ENCODE assay signal across 15 mouse cellular contexts in genomic region chr15:59945208-59945607, GRCm38 (mm10).
DNase-seq lines count a peak whose midpoint lies in the region; ATAC-seq lines count a peak whose summit lies in the region.
"Had no signal": no experiment of that assay in that cellular context is flagged by ENCODE, and none has a peak within 500 bp of the region (broad histone marks: within the 10 kb centered on the region; RNA-seq: fewer than 3 reads in every experiment).

No protein-coding gene starts in this region.

- no peak overlapping the region for H3K27ac ChIP-seq in hindbrain, embryonic 11.5 days (ENCODE audit: low read depth, low read length)
- no peak overlapping the region for H3K27ac ChIP-seq in hindbrain, embryonic 13.5 days
- no peak overlapping the region for H3K27ac ChIP-seq in forebrain, embryonic 13.5 days
- H3K27ac ChIP-seq: embryonic facial prominence, embryonic 12.5 days; intestine, embryonic 15.5 days; liver, embryonic 14.5 days had no signal

- no peak overlapping the region for H3K4me3 ChIP-seq in hindbrain, embryonic 11.5 days (ENCODE audit: low read depth, low read length)
- no peak overlapping the region for H3K4me3 ChIP-seq in hindbrain, embryonic 13.5 days
- H3K4me3 ChIP-seq in forebrain, embryonic 13.5 days, result no peak overlapping the region
- H3K4me3 ChIP-seq: embryonic facial prominence, embryonic 12.5 days; intestine, embryonic 15.5 days had no signal

- no peaks in the 10 kb centered on the region for H3K36me3 ChIP-seq in hindbrain, embryonic 11.5 days (ENCODE audit: control insufficient read depth, insufficient read depth, low read length)
- H3K36me3 ChIP-seq in hindbrain, embryonic 13.5 days, result no peaks in the 10 kb centered on the region
- no peaks in the 10 kb centered on the region for H3K36me3 ChIP-seq in forebrain, embryonic 13.5 days (ENCODE audit: poor library complexity, severe bottlenecking)
- H3K36me3 ChIP-seq: embryonic facial prominence, embryonic 12.5 days; intestine, embryonic 15.5 days had no signal

- H3K4me1 ChIP-seq in hindbrain, embryonic 11.5 days (replicated peaks; ENCODE audit: control insufficient read depth, insufficient read depth, low read length), result no peaks in the 10 kb centered on the region
- H3K4me1 ChIP-seq in hindbrain, embryonic 13.5 days (replicated peaks), result 0 out of 2 replicates have a peak, but pooled peaks cover 6% of the 10 kb centered on the region
- H3K4me1 ChIP-seq in forebrain, embryonic 13.5 days, result peaks cover 5% of the 10 kb centered on the region; the same call in 1 of the 2 replicates
- H3K4me1 ChIP-seq: intestine, embryonic 15.5 days had no signal

- H3K27me3 ChIP-seq in hindbrain, embryonic 11.5 days (ENCODE audit: control insufficient read depth, insufficient read depth, low read length), result no peaks in the 10 kb centered on the region
- H3K27me3 ChIP-seq in hindbrain, embryonic 13.5 days, result no peaks in the 10 kb centered on the region
- H3K27me3 ChIP-seq in forebrain, embryonic 13.5 days, result no peaks in the 10 kb centered on the region
- H3K27me3 ChIP-seq: intestine, embryonic 15.5 days had no signal

- WGBS in hindbrain, embryonic 11.5 days, result 12% methylated on average over 8 of the region's 8 CpGs
- 12% methylated on average over 8 of the region's 8 CpGs for WGBS in hindbrain, embryonic 13.5 days
- 2% methylated on average over 8 of the region's 8 CpGs for WGBS in forebrain, embryonic 13.5 days

- H3K4me2 ChIP-seq in hindbrain, embryonic 11.5 days (replicated peaks; ENCODE audit: low read depth, low read length), result no peak overlapping the region
- H3K4me2 ChIP-seq in hindbrain, embryonic 13.5 days, result no peak overlapping the region
- no peak overlapping the region for H3K4me2 ChIP-seq in forebrain, embryonic 13.5 days
- H3K4me2 ChIP-seq: embryonic facial prominence, embryonic 12.5 days; intestine, embryonic 15.5 days had no signal

- no peak overlapping the region for H3K9ac ChIP-seq in hindbrain, embryonic 11.5 days (ENCODE audit: low read depth, low read length)
- no peak overlapping the region for H3K9ac ChIP-seq in hindbrain, embryonic 13.5 days
- H3K9ac ChIP-seq in forebrain, embryonic 13.5 days, result no peak overlapping the region
- H3K9ac ChIP-seq: embryonic facial prominence, embryonic 12.5 days; intestine, embryonic 15.5 days; liver, embryonic 14.5 days had no signal

- no peaks in the 10 kb centered on the region for H3K9me3 ChIP-seq in hindbrain, embryonic 11.5 days (ENCODE audit: control insufficient read depth, low read length)
- H3K9me3 ChIP-seq in hindbrain, embryonic 13.5 days, result no peaks in the 10 kb centered on the region; the same call in 1 of the 2 replicates
- H3K9me3 ChIP-seq in forebrain, embryonic 13.5 days (replicated peaks), result no peaks in the 10 kb centered on the region
- H3K9me3 ChIP-seq: embryonic facial prominence, embryonic 12.5 days; intestine, embryonic 15.5 days had no signal

- ATAC-seq in hindbrain, embryonic 11.5 days (ENCODE audit: low FRiP score), result no peak
- ATAC-seq in hindbrain, embryonic 13.5 days (ENCODE audit: low FRiP score), result no peak
- ATAC-seq in forebrain, embryonic 13.5 days, result peak; percentile 84
- ATAC-seq: intestine, embryonic 15.5 days had no signal

- peak; percentile 14 for DNase-seq in hindbrain, embryonic 11.5 days (ENCODE audit: low spot score)
- DNase-seq in mesoderm, embryonic 11.5 days (ENCODE audit: low read depth, low spot score), result peak; percentile 15
- DNase-seq in retina, embryonic 14.5 days (ENCODE audit: low spot score), result peak; percentile 50
- DNase-seq in frontal cortex, postnatal 36 days (ENCODE audit: low spot score in 2 of 2), result no peak
- DNase-seq in urinary bladder, postnatal 36 days (ENCODE audit: low spot score in 2 of 2), result no peak
- DNase-seq in heart, postnatal 4 days, result no peak
- DNase-seq: adrenal gland, postnatal 25 days; heart, postnatal 14 days; lung, postnatal 4 days; thymus, adult 18-20 months had no signal

Comparison
In these comparisons a context has a peak if more than half of its experiments do, and no peak if none do; other contexts are left out.
1. DNase-seq: peak in hindbrain, embryonic 11.5 days (single experiment), mesoderm, embryonic 11.5 days (single experiment) and retina, embryonic 14.5 days (single experiment); none in frontal cortex, postnatal 36 days (0 of 2), urinary bladder, postnatal 36 days (0 of 2) and heart, postnatal 4 days (single experiment).